Mouse (Mus musculus) adrenal gland, postnatal 0 days (tissue): ENCODE data around the gene Dus4l. TPM values are rescaled to one million over a fixed set of nuclear protein-coding genes. Genes with fewer than 3 reads are reported as not detected.

Experiments used
- polyA plus RNA-seq: library from polyadenylated mRNA; unstranded; fragments of >200 nt; fragmentation: Nextera tagmentation; extraction: Ambion mirVana; gene quantifications from 2 replicates; pipeline ENCODE4 v1.2.1, GENCODE M21; 2015

Gene Dus4l
- 6.8 and 8.1 TPM in 2 replicates for polyA plus RNA-seq

DNA sequence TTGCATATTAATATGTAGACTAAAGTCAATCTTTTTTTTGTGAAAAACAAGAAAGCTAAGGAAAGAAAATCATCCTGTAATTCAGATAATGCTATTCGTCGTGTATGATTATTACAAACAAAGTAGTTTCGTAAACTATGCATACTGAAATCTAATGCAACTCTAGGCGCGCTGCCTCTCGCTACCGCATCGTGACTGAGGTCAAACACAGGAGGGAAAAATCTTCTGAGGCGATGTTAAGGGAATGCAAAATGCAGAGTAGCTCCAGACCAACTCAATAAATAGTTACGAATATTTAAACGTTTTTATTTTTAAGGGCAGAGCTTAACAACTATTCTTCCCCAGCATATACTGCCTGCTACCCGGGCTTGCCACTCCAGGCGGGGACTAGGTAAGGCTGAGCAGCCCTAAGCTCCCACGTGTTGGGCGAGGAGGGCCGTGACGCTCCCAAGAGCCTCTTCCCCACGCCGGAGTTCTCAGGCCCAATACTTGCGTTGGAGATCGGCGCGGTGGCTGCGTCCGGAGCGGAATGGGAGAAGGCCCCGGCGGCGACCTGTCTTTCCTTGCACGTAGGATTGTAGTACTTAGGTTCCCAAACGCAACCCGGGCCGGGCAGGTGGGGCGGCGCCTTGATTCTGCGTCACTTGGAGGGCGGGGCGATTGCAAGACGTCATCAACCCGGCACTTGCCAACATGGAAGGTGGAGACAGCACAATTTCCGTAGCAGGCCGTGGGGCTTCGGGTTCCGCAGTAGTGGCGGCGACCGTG, at the start of gene Dus4l, which contains the start of gene Cog5:
Gene Dus4l, minus strand, starts transcription at position 630 of the 768 bp plus-strand sequence.
Gene Cog5, plus strand, starts transcription at position 673 of the 768 bp plus-strand sequence.

DNA sequence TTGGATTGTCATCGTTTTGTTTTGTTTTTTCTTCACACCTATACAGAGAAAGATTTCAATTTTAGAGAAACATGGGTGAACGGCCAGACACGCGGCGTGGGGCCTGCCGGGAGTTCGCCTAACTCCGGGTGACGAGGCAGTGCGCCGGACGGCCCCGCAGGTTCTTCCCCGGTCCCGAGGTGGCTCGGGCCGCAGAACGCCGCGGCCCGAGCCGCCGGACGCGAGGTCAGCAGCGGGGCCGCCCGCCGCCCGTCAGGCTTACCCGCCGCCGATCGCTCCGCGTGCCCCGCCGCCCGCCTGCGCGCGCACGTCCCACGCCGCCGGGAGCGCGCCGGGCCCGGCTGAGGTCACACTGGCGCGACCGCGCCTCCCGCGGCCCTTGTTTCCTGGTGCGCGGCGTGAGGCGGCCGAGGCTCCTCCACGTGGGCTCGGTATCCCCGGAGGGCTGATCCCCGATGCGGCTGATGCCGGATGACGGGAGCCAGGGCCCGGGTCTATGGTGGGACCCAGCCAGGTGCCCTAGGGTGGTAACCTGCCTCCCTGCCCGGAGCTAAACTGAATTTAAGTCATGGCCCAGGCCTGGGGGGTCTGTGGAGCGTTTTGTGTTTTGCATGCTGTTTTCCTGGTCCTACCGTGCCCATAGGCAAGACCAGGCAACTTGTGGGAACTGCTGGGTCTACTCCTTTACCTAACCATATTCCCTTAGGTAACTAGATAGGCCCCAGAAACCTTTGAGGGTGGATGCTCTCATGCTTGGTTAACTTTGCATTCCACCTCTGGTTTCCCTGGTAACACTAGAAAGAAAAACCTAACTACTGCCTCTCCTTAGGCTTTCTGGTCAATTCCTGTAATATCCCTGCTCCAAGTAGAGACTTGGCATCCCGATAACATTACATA, 20.0 kb downstream of the Dus4l start, which contains the start of gene Bcap29:
Gene Bcap29, minus strand, starts transcription at position 316 of the 897 bp plus-strand sequence.

Other genes starting within 250 kb of the Dus4l start
- 10.9 and 13.0 TPM in 2 replicates for gene Cbll1, start 155.2 kb downstream of the Dus4l start, polyA plus RNA-seq
- 2.9 and 4.2 TPM in 2 replicates for gene Slc26a4, start 94.9 kb downstream of the Dus4l start, polyA plus RNA-seq
- gene Bcap29, start 20.2 kb downstream of the Dus4l start, polyA plus RNA-seq, result 69.5 and 72.6 TPM in 2 replicates
- gene Cog5, start within 50 bp of the Dus4l start, polyA plus RNA-seq, result 17.2 and 20.2 TPM in 2 replicates
- 10.6 and 11.1 TPM in 2 replicates for gene Gpr22, start 59.1 kb upstream of the Dus4l start, polyA plus RNA-seq